Mouse (Mus musculus): ENCODE measurements around the gene Cftr. TPM values are rescaled to one million over a fixed set of nuclear protein-coding genes. Genes with fewer than 3 reads are reported as not detected.

Gene Cftr
- not detected for polyA plus RNA-seq (2017; shearing (Covaris generic))

DNA sequence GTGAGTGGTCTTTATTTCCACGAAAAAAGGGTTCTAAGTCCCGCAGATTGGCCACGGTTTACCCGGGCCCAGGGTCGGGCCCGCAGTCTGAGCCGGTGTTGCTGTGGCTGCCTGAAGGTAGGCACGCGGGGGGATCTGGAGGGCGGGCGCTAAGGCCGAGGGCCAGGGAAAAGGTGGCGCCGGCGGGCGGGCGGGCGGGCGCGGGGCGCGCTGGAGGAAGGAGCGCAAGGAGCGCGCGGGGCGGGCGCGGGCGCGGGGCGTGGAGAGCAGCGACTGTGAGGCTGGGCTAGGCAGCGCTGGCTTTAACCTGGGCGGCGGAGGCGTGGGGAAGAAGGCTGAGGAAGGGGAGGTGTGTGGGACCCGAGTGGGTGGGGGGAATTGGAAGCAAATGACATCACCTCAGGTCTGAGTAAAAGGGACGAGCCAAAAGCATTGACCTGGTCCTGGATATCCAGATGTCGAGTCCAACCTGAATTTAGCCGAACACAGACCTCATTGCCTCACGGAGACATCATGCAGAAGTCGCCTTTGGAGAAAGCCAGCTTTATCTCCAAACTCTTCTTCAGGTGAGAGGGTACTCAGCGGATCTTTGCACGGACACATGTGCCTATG, at the start of gene Cftr:
Cftr (plus strand) TSS at position 377 of the 612 bp plus-strand sequence.

Other genes starting within 250 kb of the Cftr start
- gene Wnt2, start 140.1 kb upstream of the Cftr start, polyA plus RNA-seq (2017; shearing (Covaris generic)): not detected
- gene Asz1, start 61.6 kb upstream of the Cftr start, polyA plus RNA-seq (2017; shearing (Covaris generic)): not detected